Mouse (Mus musculus) G1E (cell line): Measurements from ENCODE around the gene Aprt.

ENCODE experiments used
- CTCF ChIP-seq: IDR thresholded peaks from 2 replicates; pipeline ENCODE4 v1.5.1; 2012; ENCODE audit warnings: low read depth, low read length, inconsistent platforms, mixed read lengths
- GATA1 ChIP-seq: IDR thresholded peaks from 2 replicates; pipeline ENCODE4 v1.6.1; 2012; ENCODE audit warnings: borderline replicate concordance, low read length, inconsistent platforms, mixed read lengths
- GATA2 ChIP-seq: IDR thresholded peaks from 2 replicates; pipeline ENCODE4 v1.6.1; 2012; ENCODE audit warnings: low read depth, low read length, inconsistent platforms, borderline replicate concordance
- POLR2AphosphoS5 ChIP-seq: IDR thresholded peaks from 2 replicates; pipeline ENCODE4 v1.6.1; 2012; ENCODE audit warnings: low read depth, low read length, inconsistent platforms; ENCODE audit not compliant: insufficient replicate concordance

DNA sequence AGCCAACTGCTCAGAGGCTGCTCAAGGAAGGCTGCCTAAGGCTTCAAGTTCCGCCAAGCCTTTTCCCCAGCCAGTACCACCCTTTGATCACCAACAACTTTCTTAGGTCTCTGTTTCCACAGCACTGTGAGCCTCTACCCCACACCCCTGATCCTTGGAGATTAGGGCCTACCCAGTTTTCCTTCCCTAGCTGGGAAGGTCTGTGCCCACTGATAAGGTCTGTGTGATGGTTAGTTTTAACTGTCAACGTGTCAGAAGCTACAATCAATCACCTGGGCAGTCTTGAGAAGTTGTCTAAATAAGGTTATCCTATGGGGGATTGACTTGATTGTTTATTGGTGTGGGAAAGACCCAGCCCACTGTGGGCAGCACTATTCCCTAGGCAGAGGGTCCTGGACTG lies 38.9 kb downstream of the Aprt start:
- TF ChIP-seq CTCF, result no peak
- TF ChIP-seq GATA1, result no peak
- TF ChIP-seq POLR2AphosphoS5, result no peak
- TF ChIP-seq GATA2, result no peak
